In genomic region chr14:27998551-27998950, GRCm38 (mm10) we compare ENCODE assay signal across 17 mouse cellular contexts.
"Had no signal": no experiment of that assay in that cellular context is flagged by ENCODE, and none has a peak within 500 bp of the region (broad histone marks: within the 10 kb centered on the region; RNA-seq: fewer than 3 reads in every experiment).

No protein-coding gene starts in this region.

- H3K9me3 ChIP-seq: kidney, embryonic 15.5 days; limb, embryonic 15.5 days; stomach, embryonic 15.5 days had no signal

- DNase-seq: kidney, adult 8-10 months; kidney, postnatal 10 days; kidney, postnatal 36 days; liver, postnatal 0 days; lung, embryonic 14.5 days; lung, postnatal 10 days; lung, postnatal 4 days; midbrain, embryonic 14.5 days; right cerebral cortex, postnatal 25 days; spleen, adult 18-20 months; thymus, postnatal 25 days had no signal

- H3K4me3 ChIP-seq: kidney, embryonic 15.5 days; limb, embryonic 15.5 days; stomach, embryonic 15.5 days had no signal

- H3K4me2 ChIP-seq: kidney, embryonic 15.5 days; limb, embryonic 15.5 days; liver, embryonic 11.5 days; lung, embryonic 14.5 days; midbrain, embryonic 11.5 days; stomach, embryonic 15.5 days had no signal

- H3K27ac ChIP-seq: kidney, embryonic 15.5 days; limb, embryonic 15.5 days; liver, embryonic 14.5 days; stomach, embryonic 15.5 days had no signal

- ATAC-seq: liver, postnatal 0 days had no signal

- H3K36me3 ChIP-seq: kidney, embryonic 15.5 days; limb, embryonic 15.5 days; stomach, embryonic 15.5 days had no signal

- H3K9ac ChIP-seq: kidney, embryonic 15.5 days; limb, embryonic 15.5 days; liver, embryonic 14.5 days; liver, postnatal 0 days; lung, embryonic 14.5 days; stomach, embryonic 15.5 days had no signal

- H3K4me1 ChIP-seq: limb, embryonic 15.5 days; stomach, embryonic 15.5 days had no signal

- H3K27me3 ChIP-seq: kidney, embryonic 15.5 days; limb, embryonic 15.5 days; stomach, embryonic 15.5 days had no signal
